Mouse (Mus musculus) cerebellum, adult 2 months (tissue): Measurements from ENCODE around the gene Ddhd1.

Experiments
- CTCF ChIP-seq: fragments of 200-500 bp; IDR thresholded peaks from 2 replicates; pipeline ENCODE4 v1.5.1; 2011; ENCODE audit warnings: low read depth, mild to moderate bottlenecking, control low read depth, low read length, moderate library complexity, borderline replicate concordance; ENCODE audit not compliant: insufficient read depth
- POLR2A ChIP-seq: fragments of 200-500 bp; IDR thresholded peaks from 2 replicates; pipeline ENCODE4 v1.6.1; 2011; ENCODE audit warnings: low read length, control low read depth, borderline replicate concordance; ENCODE audit not compliant: insufficient read depth

GRCm38 (mm10) chr14:45553854-45554253, 104.1 kb downstream of the Ddhd1 start:
- TF ChIP-seq CTCF = no peak
- no peak for TF ChIP-seq POLR2A
